Mouse (Mus musculus) MEL (cell line): ENCODE measurements around the gene Rnf149. TPM values are rescaled to one million over a fixed set of nuclear protein-coding genes. Genes with fewer than 3 reads are reported as not detected.

ENCODE experiments used
- DNase-seq: peaks from one replicate; pipeline ENCODE4 v3.0.0; 2011; ENCODE audit warnings: low read depth, low spot score
- H3K27ac ChIP-seq: 2 replicates; pipeline ENCODE4 v1.5.1; 2012; ENCODE audit warnings: low read depth, mild to moderate bottlenecking, control low read depth, low read length, moderate library complexity; ENCODE audit not compliant: control insufficient read depth
- H3K27me3 ChIP-seq, 2 experiments: fragments of 150-350 bp in 1 of 2; sonication (generic) in 1 of 2; 2 replicates each; pipeline ENCODE4 v1.6.1; 2012; ENCODE audit warnings: low read length in 2 of 2, mild to moderate bottlenecking in 2 of 2, improper control_type of control experiment in 1 of 2, moderate library complexity in 1 of 2; ENCODE audit not compliant: insufficient read depth in 2 of 2, control insufficient read depth in 1 of 2
- H3K36me3 ChIP-seq, 2 experiments: 2 replicates each; pipeline ENCODE4 v1.6.1; 2012 to 2014; ENCODE audit warnings: low read length in 2 of 2, improper control_type of control experiment in 1 of 2, inconsistent platforms in 1 of 2, mild to moderate bottlenecking in 1 of 2; ENCODE audit not compliant: insufficient read depth in 2 of 2, control insufficient read depth in 1 of 2
- H3K4me1 ChIP-seq, 2 experiments: fragments of 150-350 bp in 1 of 2; sonication (generic) in 1 of 2; 2 replicates each; pipeline ENCODE4 v1.6.1; 2012; ENCODE audit warnings: low read length in 2 of 2, improper control_type of control experiment in 1 of 2, mild to moderate bottlenecking in 1 of 2; ENCODE audit not compliant: insufficient read depth in 2 of 2, control insufficient read depth in 1 of 2
- H3K4me3 ChIP-seq, 2 experiments: fragments of 150-350 bp in 1 of 2; sonication (generic) in 1 of 2; 2 replicates each; pipeline ENCODE4 v1.5.1; 2012; ENCODE audit warnings: low read depth in 2 of 2, low read length in 2 of 2, mild to moderate bottlenecking in 2 of 2, moderate library complexity in 2 of 2, control low read depth in 1 of 2, improper control_type of control experiment in 1 of 2; ENCODE audit not compliant: control insufficient read depth in 1 of 2, insufficient read depth in 1 of 2
- H3K79me2 ChIP-seq: 2 replicates; pipeline ENCODE4 v1.6.1; 2012; ENCODE audit warnings: mild to moderate bottlenecking, low read length, moderate library complexity; ENCODE audit not compliant: control insufficient read depth, poor library complexity, insufficient read depth
- H3K9ac ChIP-seq: 2 replicates; pipeline ENCODE4 v1.6.1; 2012; ENCODE audit warnings: low read depth, mild to moderate bottlenecking, control low read depth, low read length, moderate library complexity; ENCODE audit not compliant: control insufficient read depth, poor library complexity, severe bottlenecking
- H3K9me3 ChIP-seq: fragments of 150-350 bp; sonication (generic); replicated peaks from 2 replicates; pipeline ENCODE4 v1.6.1; 2012; ENCODE audit warnings: mild to moderate bottlenecking, low read length, improper control_type of control experiment, moderate library complexity; ENCODE audit not compliant: insufficient read depth
- CHD1 ChIP-seq: IDR thresholded peaks from 2 replicates; pipeline ENCODE4 v1.6.1; 2012; ENCODE audit warnings: low read depth, mild to moderate bottlenecking, inconsistent platforms, low read length, improper control_type of control experiment
- CTCF ChIP-seq, 3 experiments: IDR thresholded peaks in 2 of 3; conservative IDR thresholded peaks in 1 of 3; 2 replicates each; pipeline ENCODE4 v1.5.1; 2011 to 2012; ENCODE audit warnings: low read length in 3 of 3, low read depth in 2 of 3, mild to moderate bottlenecking in 2 of 3, improper control_type of control experiment in 1 of 3, inconsistent platforms in 1 of 3, mixed read lengths in 1 of 3, moderate library complexity in 1 of 3; ENCODE audit not compliant: control insufficient read depth in 1 of 3, insufficient read depth in 1 of 3, poor library complexity in 1 of 3, severe bottlenecking in 1 of 3
- GABPA ChIP-seq: IDR thresholded peaks from 2 replicates; pipeline ENCODE4 v1.6.1; 2012; ENCODE audit warnings: low read depth, mild to moderate bottlenecking, inconsistent platforms, low read length, improper control_type of control experiment, moderate library complexity
- GATA1 ChIP-seq: IDR thresholded peaks from 2 replicates; pipeline ENCODE4 v1.6.1; 2011; ENCODE audit warnings: low read depth, low read length, improper control_type of control experiment
- JUND ChIP-seq: IDR thresholded peaks from 2 replicates; pipeline ENCODE4 v1.6.1; 2011; ENCODE audit warnings: low read depth, mild to moderate bottlenecking, improper control_type of control experiment, low read length
- MAFK ChIP-seq: IDR thresholded peaks from 2 replicates; pipeline ENCODE4 v1.6.1; 2011; ENCODE audit warnings: low read depth, mild to moderate bottlenecking, low read length, improper control_type of control experiment, borderline replicate concordance
- MAX ChIP-seq: IDR thresholded peaks from 2 replicates; pipeline ENCODE4 v1.6.1; 2011; ENCODE audit warnings: low read length, improper control_type of control experiment
- MEF2A ChIP-seq: IDR thresholded peaks from 2 replicates; pipeline ENCODE4 v1.6.1; 2014; ENCODE audit warnings: low read depth, mild to moderate bottlenecking, inconsistent platforms, low read length, improper control_type of control experiment; ENCODE audit not compliant: poor library complexity, insufficient replicate concordance, severe bottlenecking; ENCODE audit errors: extremely low read depth
- MXI1 ChIP-seq: IDR thresholded peaks from 2 replicates; pipeline ENCODE4 v1.6.1; 2011; ENCODE audit warnings: mild to moderate bottlenecking, low read depth, low read length, improper control_type of control experiment
- NELFE ChIP-seq: IDR thresholded peaks from 2 replicates; pipeline ENCODE4 v1.6.1; 2011; ENCODE audit warnings: low read depth, low read length, improper control_type of control experiment
- NRF1 ChIP-seq: IDR thresholded peaks from 2 replicates; pipeline ENCODE4 v1.6.1; 2014; ENCODE audit warnings: low read depth, mild to moderate bottlenecking, inconsistent platforms, low read length, improper control_type of control experiment, moderate library complexity; ENCODE audit not compliant: poor library complexity, insufficient read depth, severe bottlenecking
- POLR2AphosphoS2 ChIP-seq: IDR thresholded peaks from 2 replicates; pipeline ENCODE4 v1.6.1; 2011; ENCODE audit warnings: low read length, improper control_type of control experiment
- POLR2AphosphoS5 ChIP-seq: IDR thresholded peaks from 2 replicates; pipeline ENCODE4 v1.6.1; 2012; ENCODE audit warnings: low read depth, borderline replicate concordance, mild to moderate bottlenecking, inconsistent platforms, low read length, moderate library complexity, mixed read lengths
- RAD21 ChIP-seq: IDR thresholded peaks from 2 replicates; pipeline ENCODE4 v1.6.1; 2011; ENCODE audit warnings: mild to moderate bottlenecking, low read depth, low read length, improper control_type of control experiment
- SMC3 ChIP-seq: IDR thresholded peaks from 2 replicates; pipeline ENCODE4 v1.6.1; 2011; ENCODE audit warnings: low read depth, low read length, improper control_type of control experiment
- TAL1 ChIP-seq: IDR thresholded peaks from 2 replicates; pipeline ENCODE4 v1.6.1; 2012; ENCODE audit warnings: mild to moderate bottlenecking, inconsistent platforms, low read length, moderate library complexity, mixed read lengths
- TCF12 ChIP-seq: IDR thresholded peaks from 2 replicates; pipeline ENCODE4 v1.6.1; 2014; ENCODE audit warnings: low read depth, mild to moderate bottlenecking, inconsistent platforms, low read length, improper control_type of control experiment, moderate library complexity
- UBTF ChIP-seq: IDR thresholded peaks from 2 replicates; pipeline ENCODE4 v1.6.1; 2012; ENCODE audit warnings: low read depth, mild to moderate bottlenecking, inconsistent platforms, low read length, improper control_type of control experiment, moderate library complexity, borderline replicate concordance; ENCODE audit not compliant: insufficient read depth
- USF1 ChIP-seq: IDR thresholded peaks from 2 replicates; pipeline ENCODE4 v1.6.1; 2014; ENCODE audit warnings: low read depth, mild to moderate bottlenecking, inconsistent platforms, low read length, improper control_type of control experiment, moderate library complexity
- USF2 ChIP-seq, 2 experiments: IDR thresholded peaks; 2 replicates each; pipeline ENCODE4 v1.6.1; 2011 to 2012; ENCODE audit warnings: improper control_type of control experiment in 2 of 2, low read length in 2 of 2, borderline replicate concordance in 1 of 2, inconsistent platforms in 1 of 2, low read depth in 1 of 2, mild to moderate bottlenecking in 1 of 2; ENCODE audit not compliant: insufficient read depth in 1 of 2
- ZMIZ1 ChIP-seq: IDR thresholded peaks from 2 replicates; pipeline ENCODE4 v1.6.1; 2012; ENCODE audit warnings: low read depth, mild to moderate bottlenecking, inconsistent platforms, low read length, improper control_type of control experiment, moderate library complexity
- ZNF384 ChIP-seq: IDR thresholded peaks from 2 replicates; pipeline ENCODE4 v1.6.1; 2012; ENCODE audit warnings: low read depth, mild to moderate bottlenecking, inconsistent platforms, low read length, improper control_type of control experiment
- polyA plus RNA-seq, 2 experiments: library from polyadenylated mRNA; stranded (reverse) in 1 of 2; unstranded in 1 of 2; fragments of >175 nt in 1 of 2; fragments of >200 nt in 1 of 2; gene quantifications; 2 replicates each; pipeline versions ENCODE4 v1.2.1 to v1.2.4; 2012; ENCODE audit warnings: low replicate concordance in 2 of 2, low read depth in 1 of 2; ENCODE audit not compliant: insufficient read length in 2 of 2, insufficient read depth in 1 of 2, missing spikeins in 1 of 2
- total RNA-seq: library from RNA; depleted of rRNA; stranded (reverse); fragments of 300-350 nt; gene quantifications from 2 replicates; pipeline ENCODE4 v1.2.3, GENCODE M21; 2012

The Rnf149 gene
- total and polyA plus RNA-seq, 3 experiments, result 37.1 to 46.4 TPM; not detected in 1

GRCm38 (mm10) chr1:39537631-39538380, 39.4 kb downstream of the Rnf149 start:
- peaks cover 14% of the 10 kb centered on the region for H3K79me2 ChIP-seq
- H3K4me3 ChIP-seq, result no peak overlapping the region
- H3K4me1 ChIP-seq, result peaks cover 0 to 10% of the 10 kb centered on the region in 2 experiments; a peak in 2 of 4 replicates
- peaks cover 9 to 12% of the 10 kb centered on the region in 2 experiments for H3K36me3 ChIP-seq
- DNase-seq, result no peak
- TF ChIP-seq MEF2A (no peak), ZMIZ1 (no peak), MAX (no peak), USF2 (IDR thresholded peaks at IDR 0.05; ENCODE audit: borderline replicate concordance in 1 of 2, insufficient read depth in 1 of 2, low read depth in 1 of 2, low read length in 2 of 2) (no peak), GATA1 (no peak), CHD1 (no peak), SMC3 (no peak), USF1 (no peak), TCF12 (no peak), TAL1 (no peak), POLR2AphosphoS2 (no peak), MAFK (no peak), RAD21 (no peak), UBTF (no peak)
- TF ChIP-seq, all 39 proteins: peak for 0
- Histone ChIP-seq H3K9ac (no peak overlapping the region), H3K9me3 (no peaks in the 10 kb centered on the region), H3K27me3 (no peaks in the 10 kb centered on the region), H3K27ac (no peak overlapping the region)

- no peak overlapping the region for H3K27ac ChIP-seq
- peaks cover 9% of the 10 kb centered on the region in 2 experiments for H3K36me3 ChIP-seq
- H3K4me1 ChIP-seq, result peaks cover 0 to 10% of the 10 kb centered on the region in 2 experiments; a peak in 2 of 4 replicates
- TF ChIP-seq TAL1 (no peak), NRF1 (no peak), ZNF384 (no peak), POLR2AphosphoS5 (no peak), GATA1 (no peak), NELFE (no peak), CTCF (IDR thresholded peaks at IDR 0.05 in 2 of 3, conservative IDR thresholded peaks at IDR 0.05 in 1 of 3; ENCODE audit: control insufficient read depth in 1 of 3, insufficient read depth in 1 of 3, low read depth in 2 of 3, low read length in 3 of 3, poor library complexity in 1 of 3, severe bottlenecking in 1 of 3) (no peak), USF2 (IDR thresholded peaks at IDR 0.05; ENCODE audit: borderline replicate concordance in 1 of 2, insufficient read depth in 1 of 2, low read depth in 1 of 2, low read length in 2 of 2) (no peak), CHD1 (no peak), JUND (no peak), MXI1 (no peak; the same call in 1 of the 2 replicates), GABPA (no peak), TCF12 (no peak), ZMIZ1 (no peak)
- peaks cover 14% of the 10 kb centered on the region for H3K79me2 ChIP-seq
- no peaks in the 10 kb centered on the region for H3K27me3 ChIP-seq
- H3K4me3 ChIP-seq, result peak overlapping the region; percentile 72 to 98
- H3K9ac ChIP-seq, result peak overlapping the region; percentile 94
- DNase-seq, result peak; percentile 31
- no peaks in the 10 kb centered on the region for H3K9me3 ChIP-seq
Measured at GRCm38 (mm10) chr1:39536701-39537100, 40.5 kb downstream of the Rnf149 start.
